ENCODE assay signal across 15 mouse cellular contexts in the genomic region with DNA sequence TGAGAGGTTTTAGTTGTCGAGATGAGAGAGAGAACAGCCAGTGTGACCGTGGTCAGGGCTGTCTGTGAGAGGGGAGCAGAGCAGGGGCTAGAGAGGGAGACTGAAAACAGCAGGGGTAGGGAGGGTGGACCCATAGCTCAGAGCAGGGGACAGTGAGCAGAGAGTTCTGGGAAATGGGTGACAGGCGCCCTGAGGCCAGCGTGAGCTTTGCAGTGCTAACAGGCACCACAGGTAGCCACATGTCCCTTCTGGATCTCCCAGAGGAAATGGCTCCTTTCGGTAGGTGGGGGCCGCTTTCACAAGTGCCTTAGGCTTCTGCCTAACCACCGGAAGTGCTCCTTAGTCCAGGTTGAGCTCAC. TPM values are rescaled to one million over a fixed set of nuclear protein-coding genes. Genes with fewer than 3 reads are reported as not detected.
DNase-seq lines count a peak whose midpoint lies in the region; ATAC-seq and TF ChIP-seq lines count a peak whose summit lies in the region.
"Had no signal": no experiment of that assay in that cellular context is flagged by ENCODE, and none has a peak within 500 bp of the region (broad histone marks: within the 10 kb centered on the region; RNA-seq: fewer than 3 reads in every experiment).

No protein-coding gene starts in this region.

- H3K27me3 ChIP-seq in heart, embryonic 11.5 days (ENCODE audit: control insufficient read depth, insufficient read depth, low read length), result no peaks in the 10 kb centered on the region
- H3K27me3 ChIP-seq in E14TG2a.4 (ENCODE audit: insufficient read depth, low read length), result no peaks in the 10 kb centered on the region
- no peaks in the 10 kb centered on the region for H3K27me3 ChIP-seq in embryonic facial prominence, embryonic 10.5 days (replicated peaks; ENCODE audit: low read depth, poor library complexity, severe bottlenecking)
- H3K27me3 ChIP-seq in liver, embryonic 16.5 days (ENCODE audit: control insufficient read depth, insufficient read depth, low read depth, low read length), result no peaks in the 10 kb centered on the region
- H3K27me3 ChIP-seq: heart, embryonic 15.5 days; hindbrain, embryonic 15.5 days had no signal

- peak overlapping the region; percentile 4; the same call in 1 of the 2 replicates for H3K4me2 ChIP-seq in heart, embryonic 11.5 days
- H3K4me2 ChIP-seq in liver, embryonic 16.5 days (ENCODE audit: low read depth, low read length), result no peak overlapping the region
- H3K4me2 ChIP-seq: heart, embryonic 15.5 days; hindbrain, embryonic 15.5 days had no signal

- ATAC-seq in heart, embryonic 11.5 days (replicated peaks; ENCODE audit: insufficient number of reproducible peaks, low FRiP score, low TSS enrichment), result peak; percentile 86
- peak; percentile 67 for ATAC-seq in liver, embryonic 16.5 days (ENCODE audit: low read depth)
- ATAC-seq: forebrain, embryonic 14.5 days had no signal

- peak overlapping the region; percentile 78 for H3K27ac ChIP-seq in heart, embryonic 11.5 days (ENCODE audit: low read depth, low read length)
- peak overlapping the region; percentile 48; the same call in 1 of the 2 replicates for H3K27ac ChIP-seq in embryonic facial prominence, embryonic 10.5 days (replicated peaks)
- H3K27ac ChIP-seq in liver, embryonic 16.5 days (ENCODE audit: low read length), result peak overlapping the region; percentile 95
- H3K27ac ChIP-seq: heart, embryonic 15.5 days; hindbrain, embryonic 15.5 days had no signal

- DNase-seq in heart, postnatal 25 days (ENCODE audit: low spot score), result no peak
- no peak for DNase-seq in embryonic facial prominence, embryonic 10.5 days (ENCODE audit: low spot score)
- DNase-seq in frontal cortex, postnatal 14 days (ENCODE audit: low spot score in 2 of 2), result no peak
- no peak for DNase-seq in thymus, postnatal 4 days
- DNase-seq: adrenal gland, postnatal 25 days; B cell, adult 2 months; cerebellum, postnatal 36 days; layer of hippocampus, adult 9-11 months; thymus, postnatal 36 days had no signal

- intact Hi-C loops in heart, postnatal 25 days (cut with DNase I), result no loop called here

- H3K9me3 ChIP-seq in heart, embryonic 11.5 days (replicated peaks; ENCODE audit: control insufficient read depth, low read length), result no peaks in the 10 kb centered on the region
- no peaks in the 10 kb centered on the region for H3K9me3 ChIP-seq in E14TG2a.4 (ENCODE audit: low read length)
- no peaks in the 10 kb centered on the region for H3K9me3 ChIP-seq in embryonic facial prominence, embryonic 10.5 days
- no peaks in the 10 kb centered on the region for H3K9me3 ChIP-seq in liver, embryonic 16.5 days (replicated peaks; ENCODE audit: control insufficient read depth, low read length)
- H3K9me3 ChIP-seq: heart, embryonic 15.5 days; hindbrain, embryonic 15.5 days had no signal

- peaks cover 5% of the 10 kb centered on the region for H3K36me3 ChIP-seq in heart, embryonic 11.5 days (ENCODE audit: control insufficient read depth, insufficient read depth, low read length)
- H3K36me3 ChIP-seq in E14TG2a.4 (ENCODE audit: insufficient read depth, low read length), result peaks cover 90% of the 10 kb centered on the region
- H3K36me3 ChIP-seq in embryonic facial prominence, embryonic 10.5 days (replicated peaks), result peaks cover 89% of the 10 kb centered on the region
- H3K36me3 ChIP-seq in liver, embryonic 16.5 days (ENCODE audit: control insufficient read depth, insufficient read depth), result peaks cover 39% of the 10 kb centered on the region

- no peak overlapping the region for H3K4me3 ChIP-seq in heart, embryonic 11.5 days (ENCODE audit: low read depth, low read length)
- peak overlapping the region; percentile 35 for H3K4me3 ChIP-seq in E14TG2a.4 (replicated peaks; ENCODE audit: low read length)
- H3K4me3 ChIP-seq in embryonic facial prominence, embryonic 10.5 days, result no peak overlapping the region
- H3K4me3 ChIP-seq in liver, embryonic 16.5 days (ENCODE audit: low read depth, low read length), result 0 out of 2 replicates have a peak overlapping the region, but pooled peaks have one; percentile 9
- H3K4me3 ChIP-seq: heart, embryonic 15.5 days; hindbrain, embryonic 15.5 days had no signal

- no peak for TF ChIP-seq CTCF in E14TG2a.4 (conservative IDR thresholded peaks at IDR 0.05; ENCODE audit: low read length)

- H3K9ac ChIP-seq in heart, embryonic 11.5 days (ENCODE audit: low read depth, low read length), result peak overlapping the region; percentile 23; the same call in 1 of the 2 replicates
- H3K9ac ChIP-seq in liver, embryonic 16.5 days (ENCODE audit: low read depth, low read length), result peak overlapping the region; percentile 48
- H3K9ac ChIP-seq: heart, embryonic 15.5 days; hindbrain, embryonic 15.5 days had no signal

- WGBS in heart, embryonic 11.5 days (ENCODE audit: insufficient replicate concordance), result 62% methylated on average over 7 of the region's 7 CpGs
- 69% methylated on average over 7 of the region's 7 CpGs for WGBS in embryonic facial prominence, embryonic 10.5 days
- 77% methylated on average over 7 of the region's 7 CpGs for WGBS in liver, embryonic 16.5 days (ENCODE audit: insufficient replicate concordance)

- H3K4me1 ChIP-seq in heart, embryonic 11.5 days (ENCODE audit: control insufficient read depth, insufficient read depth, low read length), result no peaks in the 10 kb centered on the region
- H3K4me1 ChIP-seq in E14TG2a.4 (replicated peaks; ENCODE audit: low read depth, low read length), result peaks cover 56% of the 10 kb centered on the region
- H3K4me1 ChIP-seq in embryonic facial prominence, embryonic 10.5 days, result no peaks in the 10 kb centered on the region
- peaks cover 21% of the 10 kb centered on the region for H3K4me1 ChIP-seq in liver, embryonic 16.5 days (ENCODE audit: control insufficient read depth, low read depth, low read length)
- H3K4me1 ChIP-seq: heart, embryonic 15.5 days; hindbrain, embryonic 15.5 days had no signal

RNA-seq across cellular contexts. Expression of a gene that starts 9.9 kb away (rescaled TPM):
- polyA plus RNA-seq in heart, embryonic 11.5 days (2014; fragmentation: Nextera tagmentation; extraction: Ambion mirVana), result 19.9 and 21.6 TPM in 2 replicates
- 10 to 100 TPM; 21.8 to 23.9 TPM for total RNA-seq in heart, postnatal 25 days (2021)
- 24.3 and 25.9 TPM in 2 replicates for polyA plus RNA-seq in embryonic facial prominence, embryonic 10.5 days (2016; fragmentation: Nextera tagmentation; extraction: Ambion mirVana)
- 14.7 and 15.1 TPM in 2 replicates for polyA plus RNA-seq in liver, embryonic 16.5 days (2015; fragmentation: Nextera tagmentation; extraction: Ambion mirVana)

Comparison
In these comparisons a context has a peak if more than half of its experiments do, and no peak if none do; other contexts are left out.
1. H3K4me3 ChIP-seq: peak in E14TG2a.4 (single experiment) and liver, embryonic 16.5 days (single experiment); none in heart, embryonic 11.5 days (single experiment) and embryonic facial prominence, embryonic 10.5 days (single experiment).
2. Peak in every context shown above with its lines, with median percentiles within 50 percentile points of each other: H3K27ac ChIP-seq.